Mouse (Mus musculus): ENCODE measurements around the gene Gm49358. TPM values are rescaled to one million over a fixed set of nuclear protein-coding genes. Genes with fewer than 3 reads are reported as not detected.

Gene Gm49358
- total and polyA plus RNA-seq, 2 experiments from 2014 or later, result not detected

- 44% methylated on average over 7 of the region's 7 CpGs for WGBS
- no peak overlapping the region for H3K4me3 ChIP-seq (ENCODE audit: low read depth, low read length)
These were observed 1.9 kb upstream of the Gm49358 start for GRCm38 (mm10) chr10:86761722-86762383.

DNA sequence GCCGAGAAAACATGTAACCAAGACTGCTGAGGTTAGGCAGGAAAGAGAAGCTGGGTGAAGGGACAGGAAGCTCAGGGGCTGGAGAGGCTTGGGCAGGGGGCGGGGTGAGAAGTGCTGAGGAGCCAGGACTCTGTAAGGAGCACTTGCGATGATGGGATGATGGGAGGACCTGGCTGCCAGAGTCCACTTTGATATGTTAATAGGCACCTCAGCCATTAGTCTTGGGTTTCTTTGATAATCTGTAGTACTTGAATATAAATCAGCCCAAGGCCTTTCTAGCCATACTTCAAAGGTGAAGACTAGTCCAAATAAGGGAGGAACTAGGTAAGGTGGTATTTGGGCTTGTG lies 1.4 kb upstream of the Gm49358 start:
- ATAC-seq (ENCODE audit: low FRiP score) (0 out of 2 replicates have a peak, but pooled peaks have one; percentile 28), DNase-seq (ENCODE audit: low spot score) (no peak)
- Histone ChIP-seq H3K9me3 (ENCODE audit: low read length) (no peaks in the 10 kb centered on the region), H3K27ac (ENCODE audit: low read depth, low read length) (no peak overlapping the region), H3K9ac (replicated peaks; ENCODE audit: low read length, poor library complexity, severe bottlenecking) (no peak overlapping the region), H3K36me3 (ENCODE audit: insufficient read depth, low read length) (no peaks in the 10 kb centered on the region), H3K4me1 (ENCODE audit: insufficient read depth, low read length) (no peaks in the 10 kb centered on the region), H3K27me3 (ENCODE audit: insufficient read depth, low read length) (no peaks in the 10 kb centered on the region), H3K4me3 (ENCODE audit: low read depth, low read length) (no peak overlapping the region), H3K4me2 (ENCODE audit: low read depth, low read length, poor library complexity, severe bottlenecking) (no peak overlapping the region)
- WGBS, result 71% methylated on average over 3 of the region's 3 CpGs
- TF ChIP-seq CTCF (IDR thresholded peaks at IDR 0.05), result no peak

More at GRCm38 (mm10) chr10:86761722-86762383, 1.9 kb upstream of the Gm49358 start:
- ATAC-seq (ENCODE audit: low FRiP score) (peak; percentile 60; the same call in 1 of the 2 replicates), DNase-seq (ENCODE audit: low spot score) (peak; percentile 42)
- Histone ChIP-seq H3K36me3 (ENCODE audit: insufficient read depth, low read length) (no peaks in the 10 kb centered on the region), H3K4me2 (ENCODE audit: low read depth, low read length, poor library complexity, severe bottlenecking) (no peak overlapping the region), H3K9me3 (ENCODE audit: low read length) (no peaks in the 10 kb centered on the region), H3K4me1 (ENCODE audit: insufficient read depth, low read length) (no peaks in the 10 kb centered on the region), H3K27ac (ENCODE audit: low read depth, low read length) (no peak overlapping the region), H3K27me3 (ENCODE audit: insufficient read depth, low read length) (no peaks in the 10 kb centered on the region), H3K9ac (replicated peaks; ENCODE audit: low read length, poor library complexity, severe bottlenecking) (no peak overlapping the region)
- no peak for TF ChIP-seq CTCF (IDR thresholded peaks at IDR 0.05)

- Histone ChIP-seq H3K27me3 (ENCODE audit: insufficient read depth, low read length) (no peaks in the 10 kb centered on the region), H3K4me3 (ENCODE audit: low read depth, low read length) (no peak overlapping the region), H3K27ac (ENCODE audit: low read depth, low read length) (no peak overlapping the region), H3K9ac (replicated peaks; ENCODE audit: low read length, poor library complexity, severe bottlenecking) (no peak overlapping the region), H3K4me2 (ENCODE audit: low read depth, low read length, poor library complexity, severe bottlenecking) (no peak overlapping the region), H3K9me3 (ENCODE audit: low read length) (no peaks in the 10 kb centered on the region), H3K4me1 (ENCODE audit: insufficient read depth, low read length) (no peaks in the 10 kb centered on the region), H3K36me3 (ENCODE audit: insufficient read depth, low read length) (no peaks in the 10 kb centered on the region)
- 86% methylated on average over 4 of the region's 4 CpGs for WGBS
- ATAC-seq (ENCODE audit: low FRiP score) (no peak), DNase-seq (ENCODE audit: low spot score) (no peak)
- no peak for TF ChIP-seq CTCF (IDR thresholded peaks at IDR 0.05)
These were observed 1.7 kb downstream of the Gm49358 start for GRCm38 (mm10) chr10:86765344-86765966.

- DNase-seq (ENCODE audit: low spot score) (no peak), ATAC-seq (ENCODE audit: low FRiP score) (no peak)
- Histone ChIP-seq H3K9me3 (ENCODE audit: low read length) (no peaks in the 10 kb centered on the region), H3K36me3 (ENCODE audit: insufficient read depth, low read length) (no peaks in the 10 kb centered on the region), H3K27me3 (ENCODE audit: insufficient read depth, low read length) (no peaks in the 10 kb centered on the region), H3K27ac (ENCODE audit: low read depth, low read length) (no peak overlapping the region), H3K4me3 (ENCODE audit: low read depth, low read length) (no peak overlapping the region), H3K9ac (replicated peaks; ENCODE audit: low read length, poor library complexity, severe bottlenecking) (no peak overlapping the region), H3K4me2 (ENCODE audit: low read depth, low read length, poor library complexity, severe bottlenecking) (no peak overlapping the region), H3K4me1 (ENCODE audit: insufficient read depth, low read length) (no peaks in the 10 kb centered on the region)
- 58% methylated on average over 5 of the region's 5 CpGs for WGBS
- TF ChIP-seq CTCF (IDR thresholded peaks at IDR 0.05), result no peak
These were observed 5.4 kb downstream of the Gm49358 start for GRCm38 (mm10) chr10:86769216-86769615.

DNA sequence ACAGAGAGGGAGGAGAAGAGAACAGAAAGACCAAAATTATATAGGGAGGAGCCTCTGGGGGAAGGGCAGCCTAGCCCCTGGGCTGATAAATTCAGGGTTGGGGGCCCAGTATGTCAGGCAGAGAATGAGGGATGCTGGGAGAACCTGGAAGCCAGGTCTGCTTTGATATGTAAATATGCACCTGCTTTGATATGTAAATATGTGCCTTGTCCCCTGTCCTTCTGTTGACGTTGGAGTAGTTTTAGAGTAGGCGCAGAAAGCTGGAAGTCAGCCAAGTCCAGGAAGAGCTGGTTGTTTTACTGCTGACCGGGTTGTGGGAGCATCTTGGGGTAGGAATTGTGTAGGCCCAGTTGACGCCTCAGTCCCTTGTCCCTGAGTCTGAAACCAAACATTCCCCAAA lies 6.0 kb downstream of the Gm49358 start:
- WGBS, result 26% methylated on average over 4 of the region's 4 CpGs
- Histone ChIP-seq H3K4me1 (ENCODE audit: insufficient read depth, low read length) (no peaks in the 10 kb centered on the region), H3K4me3 (ENCODE audit: low read depth, low read length) (no peak overlapping the region), H3K9me3 (ENCODE audit: low read length) (no peaks in the 10 kb centered on the region), H3K36me3 (ENCODE audit: insufficient read depth, low read length) (no peaks in the 10 kb centered on the region), H3K27ac (ENCODE audit: low read depth, low read length) (no peak overlapping the region), H3K9ac (replicated peaks; ENCODE audit: low read length, poor library complexity, severe bottlenecking) (no peak overlapping the region), H3K4me2 (ENCODE audit: low read depth, low read length, poor library complexity, severe bottlenecking) (no peak overlapping the region), H3K27me3 (ENCODE audit: insufficient read depth, low read length) (no peaks in the 10 kb centered on the region)
- DNase-seq (ENCODE audit: low spot score), result no peak
- no peak for TF ChIP-seq CTCF (IDR thresholded peaks at IDR 0.05)
- 0 out of 2 replicates have a peak, but pooled peaks have one; percentile 31 for ATAC-seq (ENCODE audit: low FRiP score)

GRCm38 (mm10) chr10:86771701-86772100 lies 7.9 kb downstream of the Gm49358 start:
- no peaks in the 10 kb centered on the region for H3K27me3 ChIP-seq (ENCODE audit: insufficient read depth, low read length)
- H3K36me3 ChIP-seq (ENCODE audit: insufficient read depth, low read length), result no peaks in the 10 kb centered on the region
- no peak overlapping the region for H3K27ac ChIP-seq (ENCODE audit: low read depth, low read length)
- WGBS, result 86% methylated on average over 5 of the region's 5 CpGs
- no peak overlapping the region for H3K9ac ChIP-seq (replicated peaks; ENCODE audit: low read length, poor library complexity, severe bottlenecking)
- no peak overlapping the region for H3K4me2 ChIP-seq (ENCODE audit: low read depth, low read length, poor library complexity, severe bottlenecking)
- ATAC-seq (ENCODE audit: low FRiP score) (no peak), DNase-seq (ENCODE audit: low spot score) (no peak)
- no peak for TF ChIP-seq CTCF (IDR thresholded peaks at IDR 0.05)
- no peak overlapping the region for H3K4me3 ChIP-seq (ENCODE audit: low read depth, low read length)
- no peaks in the 10 kb centered on the region for H3K4me1 ChIP-seq (ENCODE audit: insufficient read depth, low read length)
- H3K9me3 ChIP-seq (ENCODE audit: low read length), result no peaks in the 10 kb centered on the region
